Mouse (Mus musculus) embryo, embryonic 11.5 days (tissue): ENCODE results near the gene Rab42.

Experiments
- DNase-seq: peaks from one replicate; pipeline ENCODE4 v3.0.0-alpha.2; 2012; ENCODE audit warnings: low read depth, low spot score

Gene Rab42

GRCm38 (mm10) chr4:132302939-132303479 lies at the start of gene Rab42:
Gene Rab42 (minus strand): TSS chr4:132303385.
- DNase-seq: no peak

- DNase-seq: no peak
These were observed 49.6 kb upstream of the Rab42 start for GRCm38 (mm10) chr4:132352739-132353138.

GRCm38 (mm10) chr4:132351401-132351800 lies 48.2 kb upstream of the Rab42 start:
- no peak for DNase-seq

GRCm38 (mm10) chr4:132350854-132351253 lies 47.7 kb upstream of the Rab42 start:
- DNase-seq: no peak

- DNase-seq: no peak
These were observed 47.0 kb upstream of the Rab42 start for GRCm38 (mm10) chr4:132350123-132350740.

GRCm38 (mm10) chr4:132349495-132350122 lies 46.4 kb upstream of the Rab42 start:
- DNase-seq: no peak

GRCm38 (mm10) chr4:132346661-132347060 lies 43.5 kb upstream of the Rab42 start:
- no peak for DNase-seq

- DNase-seq: no peak
These were observed 43.1 kb upstream of the Rab42 start for GRCm38 (mm10) chr4:132346261-132346660.

GRCm38 (mm10) chr4:132345843-132346212 lies 42.6 kb upstream of the Rab42 start:
- DNase-seq: no peak

- peak; percentile 85 for DNase-seq
These were observed 42.1 kb upstream of the Rab42 start for GRCm38 (mm10) chr4:132345135-132345842.

- DNase-seq: no peak
These were observed 41.4 kb upstream of the Rab42 start for GRCm38 (mm10) chr4:132344403-132345134.

- DNase-seq: no peak
These were observed 38.3 kb upstream of the Rab42 start for GRCm38 (mm10) chr4:132341451-132341850.

- no peak for DNase-seq
These were observed 35.8 kb upstream of the Rab42 start for GRCm38 (mm10) chr4:132338943-132339342.

GRCm38 (mm10) chr4:132332880-132333279 lies 29.7 kb upstream of the Rab42 start:
- no peak for DNase-seq

- no peak for DNase-seq
These were observed 28.8 kb upstream of the Rab42 start for GRCm38 (mm10) chr4:132331960-132332359.

GRCm38 (mm10) chr4:132329835-132330354 lies 26.7 kb upstream of the Rab42 start:
- DNase-seq: no peak

- DNase-seq: peak; percentile 87
These were observed 26.1 kb upstream of the Rab42 start, which contains the start of gene Trnau1ap for GRCm38 (mm10) chr4:132329115-132329834. Gene Trnau1ap (minus strand): TSS chr4:132329538.

- DNase-seq: no peak
These were observed 25.3 kb upstream of the Rab42 start for GRCm38 (mm10) chr4:132328391-132328982.

GRCm38 (mm10) chr4:132326481-132326880 lies 23.3 kb upstream of the Rab42 start:
- no peak for DNase-seq

GRCm38 (mm10) chr4:132315711-132316110 lies 12.5 kb upstream of the Rab42 start:
- no peak for DNase-seq

GRCm38 (mm10) chr4:132312627-132313026 lies 9.4 kb upstream of the Rab42 start:
- no peak for DNase-seq
